Mouse (Mus musculus): ENCODE measurements around the gene Cdc37. TPM values are rescaled to one million over a fixed set of nuclear protein-coding genes. Genes with fewer than 3 reads are reported as not detected.
A peak's percentile ranks its signal among the peaks of the same experiment; 100 is the strongest.

Cdc37 gene
- polyA plus RNA-seq, 1 experiment from 2014 or later: 165 TPM

GRCm38 (mm10) chr9:21090972-21091706 lies 58.6 kb downstream of the Cdc37 start:
- ATAC-seq (peak; percentile 4; the same call in 1 of the 2 replicates), DNase-seq (ENCODE audit: low spot score) (no peak)
- 2% methylated on average over 24 of the region's 24 CpGs for WGBS
- Histone ChIP-seq H3K4me1 (ENCODE audit: insufficient read depth, low read depth, low read length) (peaks cover 8% of the 10 kb centered on the region; the same call in 1 of the 2 replicates), H3K27me3 (replicated peaks; ENCODE audit: insufficient read depth, low read length) (no peaks in the 10 kb centered on the region), H3K4me2 (replicated peaks; ENCODE audit: low read depth, low read length) (peak overlapping the region; percentile 69), H3K9me3 (ENCODE audit: low read length) (no peaks in the 10 kb centered on the region), H3K4me3 (ENCODE audit: low read depth, low read length) (peak overlapping the region; percentile 75), H3K36me3 (ENCODE audit: insufficient read depth, low read length) (peaks cover 25% of the 10 kb centered on the region), H3K9ac (replicated peaks; ENCODE audit: low read depth) (peak overlapping the region; percentile 54), H3K27ac (ENCODE audit: low read length) (peak overlapping the region; percentile 89)
- TF ChIP-seq CTCF (IDR thresholded peaks at IDR 0.05) (no peak), EP300 (IDR thresholded peaks at IDR 0.05) (no peak)

GRCm38 (mm10) chr9:21090537-21090936 lies 59.2 kb downstream of the Cdc37 start:
- H3K4me2 ChIP-seq (replicated peaks; ENCODE audit: low read depth, low read length): peak overlapping the region; percentile 69
- H3K27ac ChIP-seq (ENCODE audit: low read length): 0 out of 2 replicates have a peak overlapping the region, but pooled peaks have one; percentile 5
- DNase-seq (ENCODE audit: low spot score): no peak
- H3K36me3 ChIP-seq (ENCODE audit: insufficient read depth, low read length): peaks cover 31% of the 10 kb centered on the region
- no peak for ATAC-seq
- H3K27me3 ChIP-seq (replicated peaks; ENCODE audit: insufficient read depth, low read length): no peaks in the 10 kb centered on the region
- peaks cover 8% of the 10 kb centered on the region; the same call in 1 of the 2 replicates for H3K4me1 ChIP-seq (ENCODE audit: insufficient read depth, low read depth, low read length)
- 92% methylated on average over 1 of the region's 1 CpGs for WGBS
- peak overlapping the region; percentile 75; the same call in 1 of the 2 replicates for H3K4me3 ChIP-seq (ENCODE audit: low read depth, low read length)
- H3K9ac ChIP-seq (replicated peaks; ENCODE audit: low read depth): peak overlapping the region; percentile 54; the same call in 1 of the 2 replicates
- TF ChIP-seq CTCF (IDR thresholded peaks at IDR 0.05) (no peak), EP300 (IDR thresholded peaks at IDR 0.05) (no peak)
- H3K9me3 ChIP-seq (ENCODE audit: low read length): no peaks in the 10 kb centered on the region

- Histone ChIP-seq H3K4me2 (replicated peaks; ENCODE audit: low read depth, low read length) (no peak overlapping the region), H3K27ac (ENCODE audit: low read length) (no peak overlapping the region), H3K36me3 (ENCODE audit: insufficient read depth, low read length) (peaks cover 68% of the 10 kb centered on the region), H3K9ac (replicated peaks; ENCODE audit: low read depth) (no peak overlapping the region), H3K9me3 (ENCODE audit: low read length) (no peaks in the 10 kb centered on the region), H3K4me3 (ENCODE audit: low read depth, low read length) (no peak overlapping the region), H3K27me3 (replicated peaks; ENCODE audit: insufficient read depth, low read length) (no peaks in the 10 kb centered on the region), H3K4me1 (ENCODE audit: insufficient read depth, low read depth, low read length) (no peaks in the 10 kb centered on the region)
- DNase-seq (ENCODE audit: low spot score): no peak
- no peak for TF ChIP-seq CTCF (IDR thresholded peaks at IDR 0.05)
- no peak for TF ChIP-seq EP300 (IDR thresholded peaks at IDR 0.05)
- 63% methylated on average over 3 of the region's 3 CpGs for WGBS
- no peak for ATAC-seq
Measured at GRCm38 (mm10) chr9:21083324-21083723, 66.5 kb downstream of the Cdc37 start.

Other genes starting within 250 kb of the Cdc37 start
- 14.5 and 15.5 TPM in 2 replicates for gene Dnmt1, start 190.1 kb downstream of the Cdc37 start, polyA plus RNA-seq (2015; fragmentation: Nextera tagmentation; extraction: Ambion mirVana)
- gene S1pr2, start 173.2 kb downstream of the Cdc37 start, polyA plus RNA-seq (2015; fragmentation: Nextera tagmentation; extraction: Ambion mirVana): 60.8 and 62.3 TPM in 2 replicates
- 112 and 125 TPM in 2 replicates for gene Mrpl4, start 147.2 kb downstream of the Cdc37 start, polyA plus RNA-seq (2015; fragmentation: Nextera tagmentation; extraction: Ambion mirVana)
- gene Icam1, start 134.0 kb downstream of the Cdc37 start, polyA plus RNA-seq (2015; fragmentation: Nextera tagmentation; extraction: Ambion mirVana): 236 and 352 TPM in 2 replicates
- gene Icam4, start 120.6 kb downstream of the Cdc37 start, polyA plus RNA-seq (2015; fragmentation: Nextera tagmentation; extraction: Ambion mirVana): 3.3 and 3.8 TPM in 2 replicates
- gene Icam5, start 117.9 kb downstream of the Cdc37 start, polyA plus RNA-seq (2015; fragmentation: Nextera tagmentation; extraction: Ambion mirVana): 0.18 and 0.27 TPM in 2 replicates
- gene Zglp1, start 82.9 kb downstream of the Cdc37 start, polyA plus RNA-seq (2015; fragmentation: Nextera tagmentation; extraction: Ambion mirVana): 0.51 TPM in 1 of 2 replicates, not detected in the other
- 0.11 TPM in 1 of 2 replicates, not detected in the other for gene Gm49373, start 76.9 kb downstream of the Cdc37 start, polyA plus RNA-seq (2015; fragmentation: Nextera tagmentation; extraction: Ambion mirVana)
- gene Fdx1l, start 76.4 kb downstream of the Cdc37 start, polyA plus RNA-seq (2015; fragmentation: Nextera tagmentation; extraction: Ambion mirVana): 36.7 and 40.9 TPM in 2 replicates
- gene Gm38431, start 58.0 kb downstream of the Cdc37 start, polyA plus RNA-seq (2015; fragmentation: Nextera tagmentation; extraction: Ambion mirVana): 0.60 and 0.69 TPM in 2 replicates
- gene Raver1, start 58.0 kb downstream of the Cdc37 start, polyA plus RNA-seq (2015; fragmentation: Nextera tagmentation; extraction: Ambion mirVana): 15.3 and 16.8 TPM in 2 replicates
- gene Tyk2, start 18.7 kb downstream of the Cdc37 start, polyA plus RNA-seq (2015; fragmentation: Nextera tagmentation; extraction: Ambion mirVana): 10.9 and 12.5 TPM in 2 replicates
- 3.9 and 4.7 TPM in 2 replicates for gene Pde4a, start 15.7 kb upstream of the Cdc37 start, polyA plus RNA-seq (2015; fragmentation: Nextera tagmentation; extraction: Ambion mirVana)
- gene Keap1, start 89.4 kb upstream of the Cdc37 start, polyA plus RNA-seq (2015; fragmentation: Nextera tagmentation; extraction: Ambion mirVana): 44.7 and 45.9 TPM in 2 replicates
- gene S1pr5, start 98.5 kb upstream of the Cdc37 start, polyA plus RNA-seq (2015; fragmentation: Nextera tagmentation; extraction: Ambion mirVana): 0.12 and 0.13 TPM in 2 replicates
- gene Atg4d, start 115.3 kb upstream of the Cdc37 start, polyA plus RNA-seq (2015; fragmentation: Nextera tagmentation; extraction: Ambion mirVana): 36.4 and 40.0 TPM in 2 replicates
- gene Kri1, start 138.0 kb upstream of the Cdc37 start, polyA plus RNA-seq (2015; fragmentation: Nextera tagmentation; extraction: Ambion mirVana): 8.9 and 11.9 TPM in 2 replicates
- 33.9 and 34.9 TPM in 2 replicates for gene Cdkn2d, start 141.4 kb upstream of the Cdc37 start, polyA plus RNA-seq (2015; fragmentation: Nextera tagmentation; extraction: Ambion mirVana)
- 35.9 and 36.4 TPM in 2 replicates for gene Ap1m2, start 162.4 kb upstream of the Cdc37 start, polyA plus RNA-seq (2015; fragmentation: Nextera tagmentation; extraction: Ambion mirVana)
- gene Slc44a2, start 170.7 kb upstream of the Cdc37 start, polyA plus RNA-seq (2015; fragmentation: Nextera tagmentation; extraction: Ambion mirVana): 155 and 165 TPM in 2 replicates
- 53.4 and 58.5 TPM in 2 replicates for gene Ilf3, start 217.9 kb upstream of the Cdc37 start, polyA plus RNA-seq (2015; fragmentation: Nextera tagmentation; extraction: Ambion mirVana)